Mouse (Mus musculus): Measurements from ENCODE around the gene Abcc2. TPM values are rescaled to one million over a fixed set of nuclear protein-coding genes. Genes with fewer than 3 reads are reported as not detected.

Gene Abcc2
- polyA plus RNA-seq (2017; shearing (Covaris generic)) = 1 to 10 TPM in 1 of 2 experiments, under 1 TPM in 1; 0.08 to 1.1 TPM

DNA sequence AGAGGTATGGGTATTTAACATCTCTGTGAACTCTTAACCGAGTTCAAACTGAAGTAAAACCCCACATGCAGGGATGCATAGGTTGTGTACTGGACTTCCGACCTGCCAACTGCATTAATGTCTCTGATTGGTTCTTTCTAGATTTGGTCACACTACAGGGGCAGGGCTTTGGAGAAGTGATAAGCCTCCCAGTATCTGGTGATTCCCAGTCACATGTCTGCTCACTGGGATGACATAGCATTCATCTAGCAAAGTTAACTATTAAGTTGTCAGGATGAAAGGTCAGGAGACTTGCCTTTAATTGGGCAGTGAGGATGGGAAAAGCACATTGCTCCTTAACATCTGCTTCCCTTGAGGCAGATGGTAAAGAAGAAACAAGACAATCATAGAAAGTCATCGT is at the start of gene Abcc2:
Gene Abcc2 (plus strand): TSS at position 213 of the 400 bp plus-strand sequence.

DNA sequence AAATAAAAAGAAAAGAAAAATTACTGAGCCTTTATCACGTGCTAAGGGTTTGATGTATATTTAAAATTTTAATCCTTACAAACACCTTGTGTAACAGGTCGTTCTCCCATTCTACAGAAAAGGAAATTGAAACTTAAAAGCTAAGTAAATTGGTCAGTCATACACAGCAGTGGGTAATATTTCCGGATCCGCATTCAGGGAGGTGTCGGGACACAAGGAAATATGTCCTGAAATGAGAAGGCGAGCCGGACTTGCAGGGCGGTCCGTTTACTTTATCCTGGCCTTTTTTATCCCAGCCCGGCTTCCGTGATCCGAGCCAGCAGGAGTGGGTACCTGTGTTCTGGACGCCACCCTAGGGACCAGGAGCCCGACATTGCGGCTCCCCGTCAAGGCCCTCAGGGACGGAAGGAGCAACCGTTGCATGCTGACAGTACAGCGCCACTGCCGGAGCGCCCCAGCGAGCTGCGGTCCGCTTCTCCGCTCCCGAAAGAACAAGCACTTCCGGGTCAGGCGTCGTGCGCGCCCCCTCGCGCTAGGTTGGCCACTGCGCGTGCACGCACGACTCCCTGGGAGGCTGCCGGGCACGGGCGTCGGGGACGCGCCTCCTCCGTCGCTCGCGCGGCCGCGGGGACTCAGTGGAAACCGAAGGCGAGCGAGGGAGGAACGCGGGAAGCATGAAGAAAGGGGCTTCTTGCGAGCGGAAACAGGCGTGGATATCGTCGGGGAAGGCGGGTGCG is 29.3 kb upstream of the Abcc2 start, which contains the start of the genes Cutc and Cox15:
Gene Cutc (plus strand): TSS at position 508 of the 737 bp plus-strand sequence.
Gene Cox15 (minus strand): TSS at position 512 of the 737 bp plus-strand sequence.

Other genes with a start within 250 kb of the Abcc2 start
- gene Nkx2-3, start 169.9 kb upstream of the Abcc2 start, polyA plus RNA-seq (2017; shearing (Covaris generic)) = not detected
- 10 to 100 TPM; 36.3 to 37.5 TPM for gene Slc25a28, start 107.3 kb upstream of the Abcc2 start, polyA plus RNA-seq (2017; shearing (Covaris generic))
- 1 to 10 TPM; 5.4 to 5.8 TPM for gene Entpd7, start 92.5 kb upstream of the Abcc2 start, polyA plus RNA-seq (2017; shearing (Covaris generic))
- gene Cutc, start 29.2 kb upstream of the Abcc2 start, polyA plus RNA-seq (2017; shearing (Covaris generic)) = 10 to 100 TPM; 14.5 to 21.5 TPM
- gene Cox15, start 29.2 kb upstream of the Abcc2 start, polyA plus RNA-seq (2017; shearing (Covaris generic)) = 10 to 100 TPM; 26.7 to 41.3 TPM
- gene Dnmbp, start 158.0 kb downstream of the Abcc2 start, polyA plus RNA-seq (2017; shearing (Covaris generic)) = 10 to 100 TPM in 1 of 2 experiments, 1 to 10 TPM in 1; 7.0 to 10.1 TPM
- under 1 TPM in 1 of 2 experiments, not detected in 1; 0.44 TPM for gene Cpn1, start 204.4 kb downstream of the Abcc2 start, polyA plus RNA-seq (2017; shearing (Covaris generic))
- gene Cyp2c23, start 247.0 kb downstream of the Abcc2 start, polyA plus RNA-seq (2017; shearing (Covaris generic)) = under 1 TPM; 0.24 to 0.45 TPM

Data from inflammation-experienced regulatory T-cells (primary cell).